Mouse (Mus musculus): ENCODE measurements around the gene Asic2. TPM values are rescaled to one million over a fixed set of nuclear protein-coding genes. Genes with fewer than 3 reads are reported as not detected.

Gene Asic2
- polyA plus RNA-seq, 1 experiment from 2014 or later, result 1.7 TPM

DNA sequence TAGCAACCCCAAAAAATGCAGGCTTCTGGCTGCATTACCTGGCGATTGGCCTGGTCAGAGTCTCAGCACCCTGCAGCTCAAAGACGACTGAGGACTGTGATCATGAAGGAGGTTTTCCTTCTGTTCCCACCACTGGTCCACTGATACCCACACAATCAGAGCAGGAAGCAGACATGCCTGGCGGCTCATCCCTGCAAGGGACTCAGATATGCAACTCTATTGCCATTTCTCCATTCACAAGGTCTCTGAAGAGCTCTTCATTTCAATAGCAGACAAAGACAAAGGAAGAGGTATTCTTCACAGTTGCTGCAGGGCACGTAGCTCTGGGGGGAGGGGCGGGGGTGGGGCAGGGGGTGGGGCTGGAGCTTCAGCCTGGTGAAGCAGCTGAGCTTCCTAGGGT, 834.3 kb downstream of the Asic2 start:
- DNase-seq (ENCODE audit: low spot score), result no peak
- Histone ChIP-seq H3K4me1 (peaks cover 19% of the 10 kb centered on the region), H3K36me3 (no peaks in the 10 kb centered on the region), H3K27me3 (ENCODE audit: low read depth, poor library complexity, severe bottlenecking) (no peaks in the 10 kb centered on the region), H3K4me3 (no peak overlapping the region), H3K27ac (replicated peaks) (peak overlapping the region; percentile 64), H3K9me3 (replicated peaks) (no peaks in the 10 kb centered on the region)
- 14% methylated on average over 5 of the region's 5 CpGs for WGBS

DNA sequence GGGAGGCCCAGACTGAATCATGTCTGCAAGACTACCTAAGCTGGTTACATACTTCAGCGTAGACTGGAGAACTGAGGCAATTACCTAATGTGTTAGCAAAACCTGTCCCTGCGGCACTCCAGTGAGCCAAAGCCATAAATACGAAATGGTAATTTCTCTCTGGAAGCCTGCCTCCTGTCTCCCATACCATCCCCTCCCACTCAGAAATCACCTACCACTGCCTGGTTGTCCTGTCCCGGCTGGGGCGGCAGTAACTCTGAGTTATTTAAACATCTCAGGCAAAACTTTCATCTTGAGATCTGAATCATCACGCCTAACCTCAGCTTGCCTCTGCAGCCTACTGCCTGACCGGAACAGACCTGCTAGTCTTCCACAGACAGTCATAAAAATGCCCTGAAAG, 835.6 kb downstream of the Asic2 start:
- no peak overlapping the region for H3K4me3 ChIP-seq
- H3K27ac ChIP-seq (replicated peaks), result no peak overlapping the region
- no peaks in the 10 kb centered on the region for H3K27me3 ChIP-seq (ENCODE audit: low read depth, poor library complexity, severe bottlenecking)
- H3K36me3 ChIP-seq, result no peaks in the 10 kb centered on the region
- no peaks in the 10 kb centered on the region for H3K9me3 ChIP-seq (replicated peaks)
- peaks cover 19% of the 10 kb centered on the region for H3K4me1 ChIP-seq
- WGBS, result 93% methylated on average over 7 of the region's 7 CpGs
- DNase-seq (ENCODE audit: low spot score), result no peak

DNA sequence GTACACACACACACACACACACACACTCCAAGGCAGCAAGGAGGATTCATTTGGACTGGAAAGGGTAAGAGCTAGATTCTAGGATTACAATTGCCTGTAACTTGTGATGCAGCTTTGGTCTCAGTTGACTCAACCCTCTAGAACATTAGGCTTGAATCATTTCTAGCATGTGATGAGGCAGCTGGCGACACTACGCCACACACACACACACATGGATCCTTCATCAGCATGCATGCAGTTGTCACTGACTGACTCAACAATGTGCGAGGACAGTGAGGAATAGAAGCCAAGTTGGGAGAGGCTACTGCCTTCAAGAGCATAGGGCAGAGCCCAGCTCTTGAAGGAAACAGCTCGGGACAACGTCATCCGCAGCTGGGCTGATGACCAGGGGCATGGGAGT, 843.9 kb downstream of the Asic2 start:
- no peak overlapping the region for H3K4me3 ChIP-seq
- H3K4me1 ChIP-seq, result peaks cover 19% of the 10 kb centered on the region
- no peaks in the 10 kb centered on the region for H3K36me3 ChIP-seq
- 93% methylated on average over 6 of the region's 6 CpGs for WGBS
- DNase-seq (ENCODE audit: low spot score), result no peak
- no peaks in the 10 kb centered on the region for H3K27me3 ChIP-seq (ENCODE audit: low read depth, poor library complexity, severe bottlenecking)
- no peak overlapping the region for H3K27ac ChIP-seq (replicated peaks)
- no peaks in the 10 kb centered on the region for H3K9me3 ChIP-seq (replicated peaks)

DNA sequence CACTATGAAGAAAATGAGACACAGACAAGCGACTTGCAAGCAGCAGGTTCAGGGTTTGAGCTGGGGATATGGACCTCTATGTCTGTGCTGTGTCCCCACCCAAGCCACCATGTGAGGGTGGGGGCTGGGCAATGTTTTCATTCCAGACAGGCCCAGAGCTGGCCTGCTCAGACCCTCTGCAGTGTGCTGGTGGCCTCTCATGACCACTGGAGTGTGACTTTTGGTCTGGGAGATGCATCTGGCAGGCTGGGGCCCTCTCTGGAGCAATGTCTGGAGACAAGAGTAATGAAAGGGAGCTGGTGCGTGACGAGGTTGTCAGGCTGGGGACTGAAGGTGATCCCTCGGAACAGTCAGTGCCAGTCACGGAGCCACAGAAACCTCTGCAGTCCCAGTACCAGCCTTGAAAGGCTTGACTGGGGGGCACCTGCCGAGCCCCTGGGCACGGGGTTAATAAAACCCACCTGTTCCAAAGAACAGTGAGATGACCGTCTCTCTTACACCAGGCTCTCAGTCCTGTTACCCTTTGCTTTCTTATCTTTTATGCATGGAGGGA, 848.2 kb downstream of the Asic2 start:
- no peaks in the 10 kb centered on the region for H3K27me3 ChIP-seq (ENCODE audit: low read depth, poor library complexity, severe bottlenecking)
- H3K4me1 ChIP-seq, result peaks cover 34% of the 10 kb centered on the region
- no peaks in the 10 kb centered on the region for H3K36me3 ChIP-seq
- H3K4me3 ChIP-seq, result no peak overlapping the region
- 51% methylated on average over 8 of the region's 8 CpGs for WGBS
- peak overlapping the region; percentile 56; the same call in 1 of the 2 replicates for H3K27ac ChIP-seq (replicated peaks)
- peak; percentile 27 for DNase-seq (ENCODE audit: low spot score)
- no peaks in the 10 kb centered on the region for H3K9me3 ChIP-seq (replicated peaks)

DNA sequence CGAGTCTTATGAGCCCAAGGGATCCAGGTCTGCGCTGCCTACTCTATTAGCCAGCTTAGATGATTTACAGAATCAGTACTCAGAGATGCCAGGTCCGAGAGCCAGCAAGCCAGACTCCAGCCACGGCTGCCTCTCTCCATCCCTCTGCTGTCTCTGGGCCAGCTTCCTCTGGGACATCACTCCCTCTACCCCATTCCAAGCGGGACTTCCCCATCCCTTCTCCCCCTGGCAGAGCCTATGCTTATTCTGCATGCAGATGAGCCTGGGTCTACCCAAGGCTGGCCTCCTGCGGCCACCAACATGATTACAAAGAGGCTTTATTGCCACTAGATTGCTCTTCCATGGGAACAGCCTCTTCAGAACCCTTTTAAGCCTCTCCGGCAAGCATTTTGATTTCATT, 850.2 kb downstream of the Asic2 start:
- no peak for DNase-seq (ENCODE audit: low spot score)

DNA sequence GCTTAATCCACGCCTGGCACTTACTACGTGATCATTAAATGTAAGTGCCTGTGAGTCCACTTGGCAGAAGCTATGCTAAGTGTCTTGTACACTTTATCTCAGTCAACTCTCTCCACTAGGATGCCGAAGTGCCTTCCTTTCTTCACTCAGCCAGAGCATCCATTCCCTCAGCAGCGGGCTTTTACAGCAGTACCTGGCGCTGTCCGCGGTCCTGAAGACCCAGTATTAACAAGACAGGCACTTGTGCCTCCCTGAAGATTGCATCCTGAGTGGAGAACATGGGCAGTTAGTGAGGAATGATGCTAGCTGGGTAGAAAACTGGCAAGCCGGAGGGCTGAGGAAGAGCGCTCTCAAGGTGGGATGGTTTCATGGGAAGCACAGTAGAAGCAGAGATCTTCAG, 852.6 kb downstream of the Asic2 start:
- no peaks in the 10 kb centered on the region for H3K36me3 ChIP-seq
- WGBS, result 43% methylated on average over 9 of the region's 9 CpGs
- no peak overlapping the region for H3K27ac ChIP-seq (replicated peaks)
- DNase-seq (ENCODE audit: low spot score), result peak; percentile 63
- H3K9me3 ChIP-seq (replicated peaks), result no peaks in the 10 kb centered on the region
- no peaks in the 10 kb centered on the region for H3K27me3 ChIP-seq (ENCODE audit: low read depth, poor library complexity, severe bottlenecking)
- H3K4me1 ChIP-seq, result peaks cover 24% of the 10 kb centered on the region
- H3K4me3 ChIP-seq, result no peak overlapping the region

More for the DNA sequence above, 850.2 kb downstream of the Asic2 start:
- WGBS, result 51% methylated on average over 7 of the region's 7 CpGs
- Histone ChIP-seq H3K27ac (replicated peaks) (peak overlapping the region; percentile 57), H3K4me3 (no peak overlapping the region), H3K36me3 (no peaks in the 10 kb centered on the region), H3K27me3 (ENCODE audit: low read depth, poor library complexity, severe bottlenecking) (no peaks in the 10 kb centered on the region), H3K4me1 (peaks cover 34% of the 10 kb centered on the region), H3K9me3 (replicated peaks) (no peaks in the 10 kb centered on the region)

DNA sequence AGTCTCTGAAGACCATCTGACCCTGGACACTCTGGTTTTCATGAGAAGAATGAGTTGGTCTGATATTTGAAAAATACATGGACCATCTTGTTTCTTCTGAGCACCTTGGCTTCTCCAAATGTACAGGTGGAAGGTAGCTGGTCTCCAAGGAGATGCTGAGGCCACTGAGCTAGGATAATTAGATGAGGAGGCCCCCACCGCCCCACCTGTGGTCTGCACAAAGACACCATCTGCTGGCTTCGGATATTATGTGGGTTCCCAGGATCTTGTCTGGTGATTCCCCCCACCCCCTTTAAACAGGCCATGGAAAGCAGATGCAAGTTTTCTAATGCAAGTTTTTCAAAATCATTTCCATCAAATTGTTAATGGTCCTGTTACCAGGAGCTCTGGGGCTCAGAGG, 856.6 kb downstream of the Asic2 start:
- no peaks in the 10 kb centered on the region for H3K4me1 ChIP-seq
- WGBS, result 93% methylated on average over 2 of the region's 2 CpGs
- H3K36me3 ChIP-seq, result no peaks in the 10 kb centered on the region
- DNase-seq (ENCODE audit: low spot score), result no peak
- no peak overlapping the region for H3K4me3 ChIP-seq
- no peaks in the 10 kb centered on the region for H3K27me3 ChIP-seq (ENCODE audit: low read depth, poor library complexity, severe bottlenecking)
- H3K9me3 ChIP-seq (replicated peaks), result no peaks in the 10 kb centered on the region
- no peak overlapping the region for H3K27ac ChIP-seq (replicated peaks)

DNA sequence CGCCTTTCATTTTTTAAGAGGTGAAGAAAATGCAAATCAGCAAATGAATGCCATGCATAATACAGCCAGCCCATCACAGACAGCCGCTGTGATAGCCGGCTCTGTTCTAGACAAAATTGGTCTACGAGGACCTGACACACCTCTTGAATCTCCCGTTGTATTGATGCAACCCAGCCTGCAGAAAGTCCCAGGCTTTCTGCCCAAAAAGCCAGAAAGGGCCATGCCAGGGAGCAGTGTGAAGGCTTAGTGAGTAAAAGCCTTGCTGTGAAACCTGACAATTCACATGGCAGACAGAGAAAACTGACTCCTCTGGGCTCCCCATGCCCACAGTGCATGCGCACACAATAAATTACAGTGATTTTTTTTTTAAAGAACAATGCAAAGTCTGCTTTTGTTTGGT, 858.2 kb downstream of the Asic2 start:
- Histone ChIP-seq H3K4me1 (no peaks in the 10 kb centered on the region), H3K4me3 (no peak overlapping the region), H3K9me3 (replicated peaks) (no peaks in the 10 kb centered on the region), H3K27me3 (ENCODE audit: low read depth, poor library complexity, severe bottlenecking) (no peaks in the 10 kb centered on the region), H3K36me3 (no peaks in the 10 kb centered on the region), H3K27ac (replicated peaks) (no peak overlapping the region)
- WGBS, result 87% methylated on average over 6 of the region's 6 CpGs
- no peak for DNase-seq (ENCODE audit: low spot score)

DNA sequence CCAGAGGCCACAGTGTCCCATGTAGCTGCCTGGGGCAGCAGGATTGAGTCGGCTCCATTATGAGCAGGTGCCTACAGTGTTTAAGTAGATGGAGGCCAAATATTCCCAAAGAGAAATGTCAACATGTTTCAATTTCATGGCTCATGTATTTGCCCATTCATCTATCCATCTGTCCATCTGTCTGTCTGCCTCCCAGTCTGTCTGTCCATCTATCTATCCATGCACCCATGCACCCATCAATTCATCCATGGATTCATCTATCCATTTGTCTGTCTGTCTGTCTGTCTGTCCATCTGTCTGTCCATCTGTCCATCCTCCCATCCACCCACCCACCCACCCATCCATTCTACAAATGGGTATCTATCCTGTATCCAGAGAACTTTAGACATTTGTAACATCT, 861.3 kb downstream of the Asic2 start:
- no peak for DNase-seq (ENCODE audit: low spot score)
- Histone ChIP-seq H3K4me1 (no peaks in the 10 kb centered on the region), H3K27me3 (ENCODE audit: low read depth, poor library complexity, severe bottlenecking) (no peaks in the 10 kb centered on the region), H3K27ac (replicated peaks) (no peak overlapping the region), H3K4me3 (no peak overlapping the region), H3K9me3 (replicated peaks) (no peaks in the 10 kb centered on the region), H3K36me3 (no peaks in the 10 kb centered on the region)
- WGBS, result 88% methylated on average over 1 of the region's 1 CpGs

DNA sequence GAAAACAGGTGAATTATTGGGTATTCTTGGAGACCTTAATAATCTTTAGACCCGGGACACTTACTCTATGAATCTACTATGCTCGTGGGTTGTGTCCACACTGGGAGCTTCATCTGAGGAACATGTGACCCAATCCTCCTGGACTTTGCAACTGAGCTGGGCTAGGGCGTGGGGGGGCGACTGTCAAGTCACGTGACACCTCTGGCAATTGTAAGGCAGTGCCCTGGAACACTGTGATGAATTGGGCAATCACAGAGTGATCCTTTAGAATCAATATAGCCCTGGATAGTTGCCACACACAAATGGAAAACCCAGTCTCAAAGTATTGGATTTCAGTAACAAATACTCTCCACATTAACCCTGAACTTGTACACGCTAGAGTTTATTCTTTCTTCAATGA, 867.4 kb downstream of the Asic2 start:
- H3K27ac ChIP-seq (replicated peaks), result no peak overlapping the region
- no peaks in the 10 kb centered on the region for H3K36me3 ChIP-seq
- no peaks in the 10 kb centered on the region for H3K27me3 ChIP-seq (ENCODE audit: low read depth, poor library complexity, severe bottlenecking)
- 0 out of 2 replicates have a peak, but pooled peaks cover 4% of the 10 kb centered on the region for H3K4me1 ChIP-seq
- H3K9me3 ChIP-seq (replicated peaks), result no peaks in the 10 kb centered on the region
- DNase-seq (ENCODE audit: low spot score), result no peak
- 85% methylated on average over 6 of the region's 6 CpGs for WGBS
- no peak overlapping the region for H3K4me3 ChIP-seq

DNA sequence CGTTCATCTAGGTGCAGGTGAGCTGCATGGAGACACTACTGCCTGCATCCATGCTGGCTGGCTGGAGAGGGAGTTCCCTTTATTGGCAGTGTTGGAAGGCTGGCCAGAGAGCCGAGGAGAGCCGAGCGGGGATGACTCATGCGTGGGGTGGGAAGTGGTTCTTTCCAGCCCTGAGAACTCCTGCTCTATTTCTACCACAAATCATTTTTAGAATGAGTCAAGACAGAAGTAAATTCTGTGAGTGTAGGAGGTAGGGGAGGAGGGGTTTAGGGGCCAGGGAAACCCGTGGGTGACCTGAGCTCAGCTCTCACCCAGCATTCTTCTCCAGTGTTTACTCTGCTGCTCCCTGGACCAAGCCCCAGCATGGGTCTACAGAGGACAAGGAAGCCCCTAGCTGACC, 872.2 kb downstream of the Asic2 start:
- H3K4me1 ChIP-seq, result 0 out of 2 replicates have a peak, but pooled peaks cover 4% of the 10 kb centered on the region
- H3K4me3 ChIP-seq, result no peak overlapping the region
- no peak for DNase-seq (ENCODE audit: low spot score)
- H3K36me3 ChIP-seq, result no peaks in the 10 kb centered on the region
- H3K27ac ChIP-seq (replicated peaks), result no peak overlapping the region; the same call in 1 of the 2 replicates
- 82% methylated on average over 6 of the region's 6 CpGs for WGBS
- H3K9me3 ChIP-seq (replicated peaks), result no peaks in the 10 kb centered on the region
- H3K27me3 ChIP-seq (ENCODE audit: low read depth, poor library complexity, severe bottlenecking), result no peaks in the 10 kb centered on the region

DNA sequence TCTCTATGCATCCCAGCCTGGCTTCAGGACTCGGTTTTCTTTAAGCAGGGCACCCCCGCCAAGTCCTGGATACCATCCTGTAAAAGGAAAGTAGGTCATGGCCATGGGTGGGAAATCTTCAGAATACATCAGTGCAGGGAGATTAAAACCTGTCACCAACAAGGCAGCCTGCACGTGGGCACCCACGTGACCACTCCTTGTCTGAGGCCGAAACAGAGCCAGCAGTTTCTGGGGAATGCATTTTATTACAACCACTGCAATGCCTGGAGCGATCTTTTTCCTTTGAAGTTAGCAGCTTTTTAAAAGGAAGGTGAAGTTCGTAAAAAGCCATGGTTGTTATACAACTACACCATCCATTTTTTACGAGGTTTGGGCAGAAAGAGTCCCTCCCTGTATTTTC, 873.7 kb downstream of the Asic2 start:
- Histone ChIP-seq H3K36me3 (no peaks in the 10 kb centered on the region), H3K4me3 (no peak overlapping the region)
- no peak for DNase-seq (ENCODE audit: low spot score)

DNA sequence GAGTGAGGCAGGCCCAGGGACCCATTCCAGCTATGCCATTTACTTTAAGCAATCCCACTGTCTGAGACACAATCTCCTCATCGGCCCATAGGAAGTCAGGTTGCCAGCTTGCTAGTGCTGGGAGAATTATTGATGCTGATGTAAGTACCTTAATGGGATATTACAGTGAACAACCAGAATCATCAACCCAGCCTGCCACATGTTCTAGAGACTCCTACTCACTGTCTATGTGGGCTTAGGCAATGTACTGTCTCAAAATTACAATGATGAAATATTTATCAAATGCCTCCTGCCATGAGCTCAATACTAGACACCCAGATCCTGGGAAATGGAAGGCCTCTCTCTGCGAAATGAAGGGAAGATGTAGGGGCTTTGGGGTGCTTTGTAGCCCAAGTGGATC, 876.1 kb downstream of the Asic2 start:
- no peak for DNase-seq (ENCODE audit: low spot score)
- H3K4me1 ChIP-seq, result no peaks in the 10 kb centered on the region
- no peaks in the 10 kb centered on the region for H3K9me3 ChIP-seq (replicated peaks)
- no peak overlapping the region for H3K27ac ChIP-seq (replicated peaks)
- 86% methylated on average over 2 of the region's 2 CpGs for WGBS
- H3K36me3 ChIP-seq, result no peaks in the 10 kb centered on the region
- H3K4me3 ChIP-seq, result no peak overlapping the region
- no peaks in the 10 kb centered on the region for H3K27me3 ChIP-seq (ENCODE audit: low read depth, poor library complexity, severe bottlenecking)

More for the DNA sequence above, 873.7 kb downstream of the Asic2 start:
- Histone ChIP-seq H3K27ac (replicated peaks) (no peak overlapping the region), H3K9me3 (replicated peaks) (no peaks in the 10 kb centered on the region), H3K4me1 (no peaks in the 10 kb centered on the region), H3K27me3 (ENCODE audit: low read depth, poor library complexity, severe bottlenecking) (no peaks in the 10 kb centered on the region)
- 87% methylated on average over 8 of the region's 8 CpGs for whole genome bisulfite sequencing

DNA sequence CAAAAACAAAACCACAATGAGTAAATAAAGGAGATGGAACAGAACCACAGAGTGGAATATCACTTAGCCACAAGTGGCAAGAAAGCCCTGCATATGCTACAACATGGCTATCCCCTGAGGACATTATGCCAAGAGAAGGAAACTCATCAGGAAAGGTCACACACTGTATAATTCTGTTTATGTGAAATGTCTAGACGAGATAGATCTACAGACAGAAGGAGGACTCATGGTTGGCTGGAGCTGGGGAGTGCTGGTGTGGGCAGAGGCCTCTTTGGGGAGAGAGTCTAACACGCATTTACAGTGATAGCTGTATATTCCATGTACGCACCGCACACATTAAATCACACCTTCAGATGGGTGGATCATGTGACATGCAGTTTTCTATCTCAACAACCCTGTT, 884.4 kb downstream of the Asic2 start:
- H3K27ac ChIP-seq (replicated peaks), result no peak overlapping the region
- H3K27me3 ChIP-seq (ENCODE audit: low read depth, poor library complexity, severe bottlenecking), result no peaks in the 10 kb centered on the region
- no peak overlapping the region for H3K4me3 ChIP-seq
- DNase-seq (ENCODE audit: low spot score), result no peak
- H3K4me1 ChIP-seq, result peaks cover 11% of the 10 kb centered on the region
- H3K36me3 ChIP-seq, result no peaks in the 10 kb centered on the region
- WGBS, result 81% methylated on average over 4 of the region's 4 CpGs
- no peaks in the 10 kb centered on the region for H3K9me3 ChIP-seq (replicated peaks)
